Mouse (Mus musculus) cerebellum, postnatal 14 days (tissue): ENCODE data around the gene Ppp4r1.
A peak's percentile ranks its signal among the peaks of the same experiment; 100 is the strongest.

Experiments
- DNase-seq, 2 experiments: peaks; one replicate each; pipeline ENCODE4 v3.0.0; 2021; ENCODE audit warnings: mixed read lengths in 2 of 2

Gene Ppp4r1

GRCm38 (mm10) chr17:65813763-65814162 lies 31.4 kb downstream of the Ppp4r1 start:
- no peak for DNase-seq

- DNase-seq: no peak
These were observed 37.8 kb downstream of the Ppp4r1 start for GRCm38 (mm10) chr17:65820197-65820596.

GRCm38 (mm10) chr17:65822423-65822822 lies 40.0 kb downstream of the Ppp4r1 start:
- DNase-seq: no peak

- DNase-seq: no peak
These were observed 41.9 kb downstream of the Ppp4r1 start for GRCm38 (mm10) chr17:65824246-65824645.

- no peak for DNase-seq
These were observed 43.9 kb downstream of the Ppp4r1 start for GRCm38 (mm10) chr17:65826257-65826656.

GRCm38 (mm10) chr17:65827119-65827840 lies 44.9 kb downstream of the Ppp4r1 start:
- no peak for DNase-seq

GRCm38 (mm10) chr17:65827904-65828303 lies 45.5 kb downstream of the Ppp4r1 start:
- no peak for DNase-seq

GRCm38 (mm10) chr17:65828951-65829350 lies 46.6 kb downstream of the Ppp4r1 start:
- no peak for DNase-seq

GRCm38 (mm10) chr17:65830216-65830863 lies 48.0 kb downstream of the Ppp4r1 start:
- peak in 1 of 2 experiments; percentile 42 for DNase-seq

- no peak for DNase-seq
These were observed 51.5 kb downstream of the Ppp4r1 start for GRCm38 (mm10) chr17:65833891-65834290.

GRCm38 (mm10) chr17:65836746-65837145 lies 54.4 kb downstream of the Ppp4r1 start:
- no peak for DNase-seq

GRCm38 (mm10) chr17:65839541-65840256 lies 57.3 kb downstream of the Ppp4r1 start:
- no peak for DNase-seq

GRCm38 (mm10) chr17:65842669-65843381 lies 60.5 kb downstream of the Ppp4r1 start:
- DNase-seq: peak; percentile 20 to 38

- DNase-seq: no peak
These were observed 63.0 kb downstream of the Ppp4r1 start for GRCm38 (mm10) chr17:65845423-65845822.

GRCm38 (mm10) chr17:65847694-65848449 lies 65.5 kb downstream of the Ppp4r1 start:
- peak; percentile 76 to 80 for DNase-seq

GRCm38 (mm10) chr17:65850487-65850886 lies 68.1 kb downstream of the Ppp4r1 start:
- no peak for DNase-seq

GRCm38 (mm10) chr17:65851749-65852148 lies 69.4 kb downstream of the Ppp4r1 start:
- DNase-seq: no peak

GRCm38 (mm10) chr17:65853326-65853725 lies 71.0 kb downstream of the Ppp4r1 start:
- no peak for DNase-seq

GRCm38 (mm10) chr17:65854006-65854405 lies 71.6 kb downstream of the Ppp4r1 start:
- no peak for DNase-seq

- DNase-seq: no peak
These were observed 75.2 kb downstream of the Ppp4r1 start for GRCm38 (mm10) chr17:65857617-65858016.

GRCm38 (mm10) chr17:65862579-65862978 lies 80.2 kb downstream of the Ppp4r1 start:
- DNase-seq: peak; percentile 51 to 58

GRCm38 (mm10) chr17:65863830-65864229 lies 81.5 kb downstream of the Ppp4r1 start:
- no peak for DNase-seq
